Mouse (Mus musculus) Patski (cell line): Measurements from ENCODE around the gene Osbpl7. TPM values are rescaled to one million over a fixed set of nuclear protein-coding genes. Genes with fewer than 3 reads are reported as not detected.
A peak's percentile ranks its signal among the peaks of the same experiment; 100 is the strongest.

ENCODE experiments used
- ATAC-seq: fragments of 100-300 bp; one replicate; pipeline ENCODE4 v1.8.0; 2021
- CTCF ChIA-PET: fragments of 350-600 bp; sonication (Branson Sonifier 250); formaldehyde crosslinking; loops from one replicate; lab custom pipeline; 2022; ENCODE audit warnings: inconsistent platforms; lab: Charles Lee
- POLR2A ChIA-PET: fragments of 350-600 bp; sonication (Branson Sonifier 250); formaldehyde crosslinking; loops from one replicate; lab custom pipeline; 2022; ENCODE audit warnings: antibody characterized with exemption, inconsistent platforms; lab: Charles Lee
- DNase-seq: peaks from one replicate; pipeline ENCODE4 v3.0.0-alpha.2; 2011; ENCODE audit warnings: low read depth, low spot score
- H3K27me3 ChIP-seq: fragments of 371-371 bp; one replicate; pipeline ENCODE4 v1.5.1; 2021
- CTCF ChIP-seq: fragments of 100-300 bp; IDR thresholded peaks from one replicate; pipeline ENCODE4 v1.5.1; 2021
- in situ Hi-C: fragments of 300-500 bp; cut with MboI; formaldehyde crosslinking; loops from 3 replicates; pipeline ENCODE4 v1.11.1; 2018; ENCODE audit warnings: low pct_unique_long_range_greater_than_20kb, mixed read lengths
- polyA plus RNA-seq: library from polyadenylated mRNA; unstranded; gene quantifications from one replicate; pipeline ENCODE4 v1.2.3, GENCODE M21; 2021

The Osbpl7 gene
- polyA plus RNA-seq = 11.1 TPM

DNA sequence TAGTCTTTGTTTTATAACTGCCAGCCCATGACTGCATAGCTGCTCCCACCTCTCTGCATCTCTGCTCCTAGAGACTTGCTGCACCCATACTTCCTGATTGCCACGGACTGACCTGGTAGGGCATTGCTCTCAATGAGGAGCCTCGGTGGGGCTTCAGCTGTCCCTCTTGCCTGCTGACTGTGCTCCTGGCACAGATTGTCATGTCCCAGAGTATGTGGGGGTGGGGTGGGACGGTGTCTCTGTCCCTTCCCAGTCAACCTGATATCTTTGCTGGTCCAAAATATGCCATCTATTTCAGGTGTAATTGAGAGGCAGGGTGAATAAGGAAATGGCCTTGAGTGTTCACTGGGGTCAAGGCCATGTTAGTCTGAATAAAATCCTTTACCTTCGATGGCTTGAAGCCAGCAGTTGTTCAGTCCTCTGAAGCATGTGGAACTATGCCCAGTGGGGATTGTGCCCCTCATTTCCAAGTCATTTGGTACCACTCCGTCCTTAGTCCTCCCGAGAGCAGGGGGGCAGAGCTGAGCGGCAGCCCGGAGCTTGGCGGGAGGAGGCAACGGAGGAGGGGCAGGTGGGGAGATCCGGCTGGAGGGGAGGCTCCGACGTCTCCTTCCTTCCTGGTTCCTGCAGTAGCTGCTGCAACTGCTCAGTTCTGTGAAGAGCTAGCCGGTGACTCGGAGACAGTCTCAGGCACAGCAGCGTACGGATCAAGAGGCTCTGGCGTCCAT, at the start of gene Osbpl7:
Gene Osbpl7 (plus strand): TSS at position 413 of the 728 bp plus-strand sequence.
- ChIA-PET CTCF (interaction anchor here (0.9 to 1.0 kb wide), 2 partner anchors 9 to 21 kb away, joined by 3 to 4 read pairs; partner anchors contain the start of genes Lrrc46, Mrpl10 and Scrn2), POLR2A (interaction anchor here (0.6 to 0.7 kb wide), 3 partner anchors 72 to 1423 kb away, joined by 3 to 4 read pairs (median 3); no protein-coding TSS in a partner anchor)
- peak; percentile 53 for ATAC-seq
- TF ChIP-seq CTCF = no peak
- in situ Hi-C loops = no loop called here
- H3K27me3 ChIP-seq = no peaks in the 10 kb centered on the region
- no peak for DNase-seq

- H3K27me3 ChIP-seq = peaks cover 7% of the 10 kb centered on the region
- POLR2A ChIA-PET = no interaction called here
- DNase-seq (no peak), ATAC-seq (no peak)
- CTCF ChIA-PET = no interaction called here
- in situ Hi-C loops = no loop called here
- no peak for TF ChIP-seq CTCF
Measured at GRCm38 (mm10) chr11:97003170-97003569, 47.3 kb upstream of the Osbpl7 start.

DNA sequence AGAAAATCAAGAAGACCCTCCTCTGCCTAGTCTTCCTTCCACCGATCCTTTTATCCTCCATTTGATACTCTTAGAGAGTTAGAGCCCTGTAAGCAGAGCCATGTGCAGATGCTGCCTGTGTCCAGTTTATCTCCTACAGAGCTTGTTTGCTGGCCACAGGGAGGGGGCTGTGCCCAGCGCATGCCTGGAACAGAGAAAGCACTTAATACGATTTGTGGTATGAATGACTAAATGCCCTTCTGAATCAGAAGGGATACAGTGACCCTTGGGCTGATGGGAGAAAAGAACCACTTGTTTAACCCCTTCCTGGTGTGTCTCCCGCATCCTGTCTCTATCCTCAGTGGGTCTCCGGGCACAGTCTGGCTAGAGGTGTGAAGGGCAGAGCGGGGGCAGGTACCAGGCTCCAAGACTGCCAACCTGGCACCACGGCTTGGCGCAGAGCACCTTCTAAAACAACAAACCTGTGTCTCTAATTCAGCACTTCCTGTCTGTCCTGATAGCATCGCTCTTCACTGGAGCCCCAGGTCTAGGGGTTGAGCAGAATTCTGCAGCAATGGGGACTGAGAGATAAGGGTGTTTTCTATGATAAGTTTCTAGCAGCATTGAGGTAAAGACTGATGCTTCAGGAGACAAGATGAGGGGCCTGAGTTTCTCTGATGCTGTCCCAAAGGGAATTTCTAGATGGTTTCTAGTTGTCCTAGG, 43.2 kb upstream of the Osbpl7 start:
- ChIA-PET CTCF (interaction anchor here (1.5 kb wide), 1 partner anchor 16 kb away, joined by 3 read pairs; no protein-coding TSS in a partner anchor), POLR2A (no interaction called here)
- H3K27me3 ChIP-seq = peaks cover 10% of the 10 kb centered on the region
- in situ Hi-C loops = no loop called here
- no peak for TF ChIP-seq CTCF
- DNase-seq (no peak), ATAC-seq (no peak)

DNA sequence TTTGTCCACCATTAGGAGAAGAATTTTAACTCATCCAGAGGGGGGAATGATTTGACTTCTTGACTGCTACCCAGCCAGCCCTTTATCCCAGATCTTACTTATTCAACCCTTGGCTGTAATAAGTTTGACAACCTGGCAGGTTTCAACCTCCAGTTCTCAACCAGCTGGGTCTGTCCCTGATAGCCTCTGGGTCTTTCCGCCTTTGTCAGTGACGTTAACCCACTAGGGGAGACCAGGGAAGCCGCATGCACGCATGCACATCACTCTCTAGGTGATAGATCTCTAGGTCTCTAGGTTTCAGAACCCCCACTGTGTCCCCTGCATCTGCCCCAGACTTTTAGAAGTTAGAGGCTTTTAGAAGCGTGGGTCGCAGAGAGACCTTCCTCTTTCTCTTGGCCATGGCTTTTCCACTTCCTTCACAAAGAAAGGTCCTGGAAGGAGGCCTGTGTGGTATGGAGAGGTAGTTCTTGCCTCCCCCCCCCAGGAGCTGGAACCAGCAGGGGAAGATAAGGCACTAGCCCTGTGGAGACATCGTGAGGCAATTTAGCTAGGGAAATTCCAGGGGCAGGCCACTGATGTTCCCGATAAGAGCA, 41.1 kb upstream of the Osbpl7 start:
- TF ChIP-seq CTCF = no peak
- in situ Hi-C loops = no loop called here
- H3K27me3 ChIP-seq = peaks cover 14% of the 10 kb centered on the region
- DNase-seq (no peak), ATAC-seq (no peak)
- ChIA-PET POLR2A (no interaction called here), CTCF (interaction anchor here (0.8 to 2.2 kb wide), 3 partner anchors 13 to 20 kb away, joined by 3 to 8 read pairs (median 4); partner anchors contain the start of gene Scrn2)

- in situ Hi-C loops = no loop called here
Measured at GRCm38 (mm10) chr11:97013121-97013670, 37.2 kb upstream of the Osbpl7 start, which contains the start of gene Sp6. Gene Sp6 (plus strand): TSS chr11:97013394.

GRCm38 (mm10) chr11:97017696-97018582, 32.5 kb upstream of the Osbpl7 start:
- in situ Hi-C loops = no loop called here
- ATAC-seq (no peak), DNase-seq (no peak)
- no peak for TF ChIP-seq CTCF
- ChIA-PET POLR2A (no interaction called here), CTCF (no interaction called here)
- H3K27me3 ChIP-seq = peaks cover 30% of the 10 kb centered on the region

More at GRCm38 (mm10) chr11:97013121-97013670, 37.2 kb upstream of the Osbpl7 start, which contains the start of gene Sp6:
- ChIA-PET POLR2A (interaction anchor here (0.6 kb wide), 1 partner anchor 30 kb away, joined by 3 read pairs; the partner anchor contains the start of gene Sp2), CTCF (no interaction called here)
- no peak for ATAC-seq
- peaks cover 23% of the 10 kb centered on the region for H3K27me3 ChIP-seq
- no peak for DNase-seq
- no peak for TF ChIP-seq CTCF

GRCm38 (mm10) chr11:97018583-97019344, 31.7 kb upstream of the Osbpl7 start:
- in situ Hi-C loops = no loop called here
- peaks cover 30% of the 10 kb centered on the region for H3K27me3 ChIP-seq
- no peak for TF ChIP-seq CTCF
- ATAC-seq (no peak), DNase-seq (no peak)
- ChIA-PET CTCF (interaction anchor here (0.9 kb wide), 1 partner anchor 41 kb away, joined by 3 read pairs; no protein-coding TSS in a partner anchor), POLR2A (no interaction called here)

DNA sequence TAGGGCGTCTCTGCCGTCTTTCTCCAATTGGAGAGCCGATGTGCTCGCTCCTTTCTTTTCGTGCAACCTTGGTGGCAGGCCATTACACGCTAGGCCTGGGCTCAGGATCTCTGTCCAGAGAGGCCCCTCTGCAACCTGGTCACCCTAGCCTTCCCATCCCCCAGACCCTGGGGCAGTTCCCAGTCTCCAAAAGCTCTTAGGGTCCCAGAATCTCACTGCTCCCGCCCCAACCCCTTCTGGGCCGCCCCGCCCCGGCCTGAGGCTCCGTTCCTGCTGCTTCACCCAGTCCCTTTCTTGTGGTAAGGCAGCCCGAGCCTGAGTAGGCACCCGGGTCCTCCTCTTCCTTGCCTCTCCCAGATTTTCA, 31.1 kb upstream of the Osbpl7 start:
- ATAC-seq (no peak), DNase-seq (no peak)
- TF ChIP-seq CTCF = no peak
- in situ Hi-C loops = no loop called here
- H3K27me3 ChIP-seq = peaks cover 26% of the 10 kb centered on the region
- ChIA-PET CTCF (interaction anchor here (0.9 kb wide), 1 partner anchor 41 kb away, joined by 3 read pairs; no protein-coding TSS in a partner anchor), POLR2A (no interaction called here)
